Mouse (Mus musculus) ES-Bruce4 (cell line): ENCODE measurements around the gene Ttc39b.

ENCODE experiments used
- CTCF ChIP-seq: IDR thresholded peaks from one replicate; pipeline ENCODE4 v1.8.1; 2011; ENCODE audit warnings: low read depth, low read length
- POLR2A ChIP-seq: IDR thresholded peaks from one replicate; pipeline ENCODE4 v1.8.1; 2011; ENCODE audit warnings: low read length; ENCODE audit not compliant: insufficient read depth

DNA sequence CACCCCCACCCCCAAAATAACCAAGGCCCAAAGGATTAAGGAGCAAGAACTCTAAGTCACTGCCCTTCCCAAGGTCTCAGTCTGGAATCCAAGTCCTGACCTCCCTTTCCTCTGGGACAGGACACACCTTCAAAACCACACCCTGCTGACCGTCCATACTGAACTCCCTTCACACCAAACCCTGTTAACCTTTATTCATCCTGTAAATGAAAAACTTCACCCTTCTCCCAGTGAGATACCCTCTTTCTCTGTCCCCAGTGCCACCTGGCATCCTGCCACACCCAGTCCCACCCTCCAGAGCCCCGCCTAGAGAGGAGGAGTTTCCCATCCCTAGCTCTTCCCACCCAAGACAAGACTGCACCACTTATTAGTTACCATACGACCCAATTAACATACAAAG, 7.3 kb downstream of the Ttc39b start:
- TF ChIP-seq CTCF, result no peak
- no peak for TF ChIP-seq POLR2A
